Mouse (Mus musculus) forebrain, embryonic 16.5 days (tissue): ENCODE results near the gene Whamm. TPM values are rescaled to one million over a fixed set of nuclear protein-coding genes. Genes with fewer than 3 reads are reported as not detected.
A peak's percentile ranks its signal among the peaks of the same experiment; 100 is the strongest.

Experiments used
- ATAC-seq: fragments of 200-750 bp; cut with Nextera tagmentation; 2 replicates; pipeline ENCODE4 v1.8.0; 2017; ENCODE audit warnings: mild to moderate bottlenecking, moderate library complexity
- H3K27ac ChIP-seq: fragments of 300-500 bp; sonication (generic); 2 replicates; pipeline ENCODE4 v1.5.1; 2014; ENCODE audit warnings: low read length, control low read depth
- H3K27me3 ChIP-seq: fragments of 300-500 bp; sonication (generic); replicated peaks from 2 replicates; pipeline ENCODE4 v1.6.1; 2014; ENCODE audit warnings: low read length; ENCODE audit not compliant: control insufficient read depth, insufficient read depth
- H3K36me3 ChIP-seq: fragments of 300-500 bp; sonication (generic); 2 replicates; pipeline ENCODE4 v1.6.1; 2014; ENCODE audit not compliant: control insufficient read depth, insufficient read depth
- H3K4me1 ChIP-seq: fragments of 300-500 bp; sonication (generic); replicated peaks from 2 replicates; pipeline ENCODE4 v1.6.1; 2014; ENCODE audit warnings: low read length; ENCODE audit not compliant: control insufficient read depth, insufficient read depth
- H3K4me2 ChIP-seq: fragments of 300-500 bp; sonication (generic); 2 replicates; pipeline ENCODE4 v1.6.1; 2014; ENCODE audit warnings: mild to moderate bottlenecking, low read length, control low read depth
- H3K4me3 ChIP-seq: fragments of 300-500 bp; sonication (generic); replicated peaks from 2 replicates; pipeline ENCODE4 v1.5.1; 2014; ENCODE audit warnings: mild to moderate bottlenecking, low read length, control low read depth
- H3K9ac ChIP-seq: fragments of 300-500 bp; sonication (generic); replicated peaks from 2 replicates; pipeline ENCODE4 v1.6.1; 2014; ENCODE audit warnings: low read depth, low read length, control low read depth
- H3K9me3 ChIP-seq: fragments of 300-500 bp; sonication (generic); 2 replicates; pipeline ENCODE4 v1.6.1; 2016; ENCODE audit warnings: low read length; ENCODE audit not compliant: control insufficient read depth
- WGBS: fragments of 180-500 bp; shearing (Covaris S2); extraction: QIAGEN DNeasy Blood & Tissue Kit; methylation state at CpG from one replicate; pipeline ENCODE4 v1.1.7; 2014; 5-methylcytosine and 5-hydroxymethylcytosine counted together
- polyA plus RNA-seq: library from polyadenylated mRNA; unstranded; fragments of >200 nt; fragmentation: Nextera tagmentation; extraction: Ambion mirVana; gene quantifications from 2 replicates; pipeline ENCODE4 v1.2.1, GENCODE M21; 2015

Gene Whamm
- polyA plus RNA-seq, 1 experiment from 2014 or later, result 6.0 TPM

DNA sequence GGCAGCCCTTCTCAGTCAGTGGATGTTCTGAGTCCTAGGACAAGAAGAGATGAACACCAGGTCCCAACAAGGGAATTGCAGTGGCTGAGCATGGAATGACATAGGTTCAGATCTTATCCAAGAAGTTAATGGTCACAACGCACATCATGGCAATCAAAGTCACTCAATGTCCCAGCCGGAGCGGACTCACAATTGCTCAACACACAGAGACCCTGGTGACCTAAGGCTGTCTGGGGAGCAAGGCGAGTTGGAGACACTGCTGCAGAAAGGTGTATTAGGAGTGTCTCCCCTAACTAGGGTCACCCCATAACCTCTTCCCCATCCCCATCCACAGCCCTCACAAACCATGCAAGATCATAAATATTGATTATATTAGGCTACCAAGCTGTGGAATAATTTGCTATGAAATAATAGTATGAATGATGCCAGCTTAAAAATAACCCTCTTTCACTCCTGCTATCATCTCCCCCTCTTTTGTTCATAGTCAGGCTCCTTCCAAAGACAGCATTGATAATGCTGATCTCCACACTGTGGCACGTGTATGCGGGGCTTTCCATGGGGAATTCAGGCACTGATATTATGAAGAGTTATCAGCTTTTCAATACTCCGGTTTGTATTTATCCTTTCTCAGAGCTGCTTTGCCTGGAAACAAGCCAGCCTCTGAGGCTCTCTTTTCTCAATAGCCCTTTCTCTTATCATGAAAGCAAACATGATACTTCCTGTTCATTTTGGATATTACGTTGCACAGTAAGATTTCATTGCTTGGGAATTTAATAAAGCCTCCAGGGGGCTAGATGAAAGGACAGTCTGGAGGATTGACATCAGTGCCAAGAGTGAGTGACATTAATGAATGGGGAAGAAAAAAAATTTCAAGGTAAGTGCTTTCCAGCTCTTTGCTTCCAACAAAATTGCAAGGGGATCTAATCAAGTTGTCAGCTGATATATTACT, 10.7 kb upstream of the Whamm start:
- peaks cover 8% of the 10 kb centered on the region for H3K4me1 ChIP-seq
- H3K4me3 ChIP-seq, result no peak overlapping the region
- WGBS, result 54% methylated on average over 8 of the region's 8 CpGs
- H3K36me3 ChIP-seq, result no peaks in the 10 kb centered on the region
- H3K27ac ChIP-seq, result peak overlapping the region; percentile 17; the same call in 1 of the 2 replicates
- H3K27me3 ChIP-seq, result no peaks in the 10 kb centered on the region
- ATAC-seq, result peak; percentile 71
- no peak overlapping the region for H3K9ac ChIP-seq
- H3K9me3 ChIP-seq, result no peaks in the 10 kb centered on the region
- no peak overlapping the region for H3K4me2 ChIP-seq

DNA sequence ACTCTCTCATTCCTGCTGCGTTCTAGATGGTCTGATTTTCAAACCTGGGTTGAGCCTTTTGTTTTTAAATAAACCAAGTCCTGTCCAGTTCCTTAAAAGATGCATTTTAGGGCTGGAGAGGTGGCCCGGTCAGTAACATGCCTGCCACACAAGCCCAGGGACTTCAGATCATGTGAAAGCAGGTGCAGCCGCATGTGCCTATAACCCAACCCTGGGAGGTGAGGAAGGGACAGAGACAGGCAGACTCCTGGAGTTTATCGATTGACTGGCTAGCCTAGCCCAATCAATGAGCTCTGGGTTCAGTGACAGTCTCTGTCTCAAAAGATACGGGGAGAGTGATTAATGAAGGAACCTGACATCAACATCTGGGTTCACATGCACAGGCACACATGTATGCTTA, 9.9 kb upstream of the Whamm start:
- H3K9me3 ChIP-seq, result no peaks in the 10 kb centered on the region
- H3K4me1 ChIP-seq, result peaks cover 12% of the 10 kb centered on the region
- H3K9ac ChIP-seq, result no peak overlapping the region
- H3K27ac ChIP-seq, result peak overlapping the region; percentile 25
- ATAC-seq, result no peak
- 73% methylated on average over 5 of the region's 5 CpGs for WGBS
- H3K36me3 ChIP-seq, result no peaks in the 10 kb centered on the region
- no peak overlapping the region for H3K4me3 ChIP-seq
- no peaks in the 10 kb centered on the region for H3K27me3 ChIP-seq
- no peak overlapping the region for H3K4me2 ChIP-seq

DNA sequence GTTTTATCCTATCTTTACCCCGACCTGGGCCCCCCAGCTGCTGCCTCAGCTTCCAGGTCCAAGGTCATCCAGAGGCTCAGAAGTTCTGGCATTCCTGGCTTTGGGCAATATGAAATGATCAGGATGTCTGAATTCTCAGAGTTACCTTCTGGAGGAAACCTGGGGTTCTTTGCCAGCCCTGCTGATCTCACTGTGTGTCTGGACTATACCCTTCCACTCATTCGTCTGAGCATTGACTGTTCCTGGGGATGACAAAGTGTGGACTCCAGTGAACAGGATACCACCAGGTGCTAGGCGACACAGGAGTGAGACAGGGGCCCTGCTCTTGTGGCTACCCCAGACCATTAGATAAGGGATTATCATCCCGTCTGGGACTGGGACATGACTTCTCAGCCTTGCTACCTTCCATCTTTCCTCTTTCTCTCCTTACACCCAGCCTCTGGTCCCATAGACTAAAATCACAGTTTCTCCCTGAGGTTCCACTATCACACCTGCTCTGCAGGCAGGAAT, 7.5 kb upstream of the Whamm start:
- Histone ChIP-seq H3K27ac (no peak overlapping the region), H3K4me1 (peaks cover 12% of the 10 kb centered on the region), H3K27me3 (no peaks in the 10 kb centered on the region), H3K36me3 (no peaks in the 10 kb centered on the region), H3K4me2 (no peak overlapping the region), H3K9me3 (no peaks in the 10 kb centered on the region), H3K9ac (no peak overlapping the region), H3K4me3 (no peak overlapping the region)
- ATAC-seq, result no peak
- 82% methylated on average over 4 of the region's 4 CpGs for WGBS

DNA sequence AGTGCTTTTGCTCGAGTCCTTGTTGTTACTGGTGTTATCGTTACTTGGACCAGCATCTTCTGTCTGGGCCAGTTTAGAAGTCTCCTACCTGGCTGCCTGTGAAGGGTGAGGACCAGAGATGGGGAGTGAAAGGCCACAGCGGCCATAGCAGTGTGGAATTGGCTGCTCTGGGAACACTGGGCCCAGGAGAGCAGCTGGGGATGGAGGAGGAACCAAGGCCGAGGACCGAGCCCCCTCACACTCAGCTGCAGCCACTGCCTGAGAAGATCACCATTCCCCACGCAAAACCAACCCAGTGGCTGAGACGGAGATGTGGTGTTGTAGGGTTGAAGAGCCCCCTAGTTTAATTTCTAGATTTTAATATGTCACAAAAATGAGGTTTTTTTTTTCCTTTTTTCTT, 6.3 kb upstream of the Whamm start:
- Histone ChIP-seq H3K9me3 (no peaks in the 10 kb centered on the region), H3K4me2 (no peak overlapping the region), H3K27ac (no peak overlapping the region), H3K9ac (no peak overlapping the region), H3K36me3 (no peaks in the 10 kb centered on the region), H3K4me1 (peaks cover 12% of the 10 kb centered on the region), H3K27me3 (no peaks in the 10 kb centered on the region), H3K4me3 (no peak overlapping the region)
- WGBS, result 68% methylated on average over 7 of the region's 7 CpGs
- ATAC-seq, result no peak

DNA sequence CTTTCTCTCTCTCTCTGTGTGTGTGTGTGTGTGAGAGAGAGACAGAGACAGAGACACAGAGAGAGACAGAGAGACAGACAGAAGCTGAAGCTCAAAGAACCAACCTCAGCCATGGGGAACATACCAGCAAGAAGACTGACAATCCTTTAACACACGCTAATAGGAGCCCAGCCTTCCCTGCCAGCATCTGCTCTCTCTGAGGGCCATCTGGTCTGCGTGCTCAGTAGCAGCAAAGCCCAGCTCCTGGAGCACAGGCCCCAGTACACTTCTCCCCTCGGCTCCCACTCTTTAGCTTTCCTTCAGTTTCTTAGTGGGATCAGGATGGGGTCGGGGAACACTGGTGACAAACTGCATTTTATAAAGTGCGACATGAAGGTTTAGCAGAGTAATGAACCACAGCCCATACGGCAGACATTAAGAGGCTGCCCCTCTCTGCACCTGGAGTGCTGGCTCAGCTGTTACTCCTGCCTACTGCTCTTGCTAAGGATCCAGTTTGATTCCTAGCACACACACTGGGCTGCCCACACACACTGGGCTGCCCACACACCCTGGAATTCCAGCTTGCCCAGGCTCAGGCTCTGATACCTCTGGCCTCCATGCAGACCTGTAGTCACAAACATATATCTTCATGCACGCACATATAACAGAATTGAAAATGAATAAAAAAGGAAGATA, 5.5 kb upstream of the Whamm start:
- WGBS, result 59% methylated on average over 7 of the region's 7 CpGs
- Histone ChIP-seq H3K9me3 (no peaks in the 10 kb centered on the region), H3K4me3 (no peak overlapping the region), H3K27ac (peak overlapping the region; percentile 60), H3K4me1 (peaks cover 12% of the 10 kb centered on the region), H3K36me3 (no peaks in the 10 kb centered on the region), H3K9ac (no peak overlapping the region), H3K4me2 (no peak overlapping the region), H3K27me3 (no peaks in the 10 kb centered on the region)
- ATAC-seq, result peak; percentile 84

DNA sequence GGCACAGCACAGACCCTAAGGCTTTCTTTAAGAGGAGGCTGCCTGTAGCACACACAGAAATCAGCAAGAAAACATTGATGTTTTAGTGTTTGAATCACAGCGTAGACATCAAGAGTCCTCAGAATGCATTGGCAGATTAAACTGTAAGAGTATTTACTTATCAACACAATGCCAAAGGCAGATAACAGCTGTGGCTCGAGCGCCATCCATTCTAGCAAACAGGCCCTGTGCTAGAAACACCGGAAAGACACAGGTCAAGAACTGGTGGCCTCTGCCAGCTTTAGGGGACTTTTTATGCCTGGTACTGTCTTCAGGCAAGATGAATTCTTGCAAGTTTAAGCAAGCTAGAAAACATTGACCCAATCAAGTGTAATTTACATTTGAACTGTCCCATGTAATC, 4.7 kb upstream of the Whamm start:
- Histone ChIP-seq H3K27me3 (no peaks in the 10 kb centered on the region), H3K4me3 (no peak overlapping the region), H3K4me1 (peaks cover 9% of the 10 kb centered on the region), H3K9ac (no peak overlapping the region), H3K27ac (no peak overlapping the region), H3K9me3 (no peaks in the 10 kb centered on the region), H3K4me2 (no peak overlapping the region), H3K36me3 (no peaks in the 10 kb centered on the region)
- no peak for ATAC-seq
- 72% methylated on average over 4 of the region's 4 CpGs for WGBS

DNA sequence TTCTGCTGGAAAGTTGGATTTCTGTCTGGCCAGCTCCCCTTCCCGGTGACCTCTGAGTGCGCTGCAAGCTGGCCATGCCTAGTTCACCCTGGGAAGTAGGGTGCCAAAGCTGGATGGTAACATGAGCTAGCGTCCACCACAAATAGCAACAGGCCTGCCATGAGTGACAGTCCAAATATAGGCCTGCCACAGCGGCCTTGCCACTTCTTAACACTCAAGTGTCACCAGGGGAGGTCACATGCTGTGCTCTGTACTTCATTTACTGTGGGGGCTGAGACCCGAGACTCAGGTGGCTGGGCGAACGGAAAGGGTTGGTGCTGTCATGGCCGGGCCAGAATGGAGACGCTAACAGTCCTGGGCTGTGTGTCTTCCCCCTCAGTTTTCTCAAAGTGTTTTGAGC, 4.2 kb upstream of the Whamm start, which contains the start of gene Fsd2:
TSS of gene Fsd2 (minus strand) at position 53 of the 400 bp plus-strand sequence.
- no peaks in the 10 kb centered on the region for H3K27me3 ChIP-seq
- no peak within 1 kb of the TSS for H3K9ac ChIP-seq
- no peaks in the 10 kb centered on the region for H3K9me3 ChIP-seq
- peaks cover 9% of the 10 kb centered on the region for H3K4me1 ChIP-seq
- no peak within 1 kb of the TSS for H3K4me3 ChIP-seq
- 81% methylated on average over 9 of the region's 9 CpGs for WGBS
- H3K4me2 ChIP-seq, result no peak within 1 kb of the TSS
- peak within 1 kb of the TSS; percentile 60 for H3K27ac ChIP-seq
- no peaks in the 10 kb centered on the region for H3K36me3 ChIP-seq
- ATAC-seq, result no peak

DNA sequence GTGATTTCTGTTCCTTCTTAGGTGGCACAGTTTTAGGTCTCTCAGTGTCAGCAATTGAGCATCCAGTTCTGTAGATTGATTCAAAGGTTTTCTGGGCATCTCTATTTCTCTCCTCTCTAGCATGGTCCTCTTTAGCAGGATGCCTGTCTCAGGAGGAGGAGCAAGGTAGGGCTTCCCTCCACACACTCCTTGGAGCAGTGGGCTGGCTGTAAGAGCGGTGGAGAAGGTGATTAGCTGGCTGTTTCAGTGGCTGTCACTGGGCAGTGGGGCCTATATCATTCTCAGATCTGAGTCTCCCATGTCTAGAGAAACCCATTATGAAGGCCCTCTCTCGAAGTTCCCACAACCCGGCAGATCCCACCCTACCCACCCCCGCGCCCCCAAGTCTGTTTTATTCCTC, 3.7 kb upstream of the Whamm start:
- Histone ChIP-seq H3K9ac (no peak overlapping the region), H3K4me2 (no peak overlapping the region), H3K27me3 (no peaks in the 10 kb centered on the region), H3K4me1 (peaks cover 13% of the 10 kb centered on the region), H3K4me3 (no peak overlapping the region), H3K9me3 (no peaks in the 10 kb centered on the region), H3K36me3 (no peaks in the 10 kb centered on the region), H3K27ac (no peak overlapping the region)
- ATAC-seq, result no peak
- WGBS, result 87% methylated on average over 5 of the region's 5 CpGs

DNA sequence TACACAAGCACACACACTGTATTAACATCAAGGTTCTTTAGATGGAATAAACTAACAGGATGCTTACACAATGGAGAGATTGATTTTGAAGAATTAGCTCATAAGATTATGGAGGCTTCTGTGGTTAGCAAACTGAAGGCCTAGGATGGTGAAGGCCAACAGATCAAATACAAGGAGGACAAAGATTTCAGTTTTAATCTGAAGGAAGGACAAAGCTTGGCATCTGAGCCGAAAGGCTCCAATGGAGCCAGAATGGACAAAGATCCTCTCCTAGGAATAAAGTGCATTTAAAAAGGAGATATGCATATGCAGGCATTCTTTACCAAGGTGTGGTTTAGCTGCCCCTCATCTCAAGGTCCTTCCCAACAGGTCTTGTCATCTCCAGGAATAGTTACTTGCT, 1.2 kb upstream of the Whamm start:
- H3K9ac ChIP-seq, result no peak overlapping the region
- H3K4me3 ChIP-seq, result no peak overlapping the region
- no peaks in the 10 kb centered on the region for H3K27me3 ChIP-seq
- ATAC-seq, result no peak
- H3K9me3 ChIP-seq, result no peaks in the 10 kb centered on the region
- no peak overlapping the region for H3K27ac ChIP-seq
- H3K36me3 ChIP-seq, result no peaks in the 10 kb centered on the region
- WGBS, result 88% methylated on average over 1 of the region's 1 CpGs
- no peak overlapping the region for H3K4me2 ChIP-seq
- peaks cover 22% of the 10 kb centered on the region for H3K4me1 ChIP-seq
